Mouse (Mus musculus): ENCODE data around the gene Fyn. TPM values are rescaled to one million over a fixed set of nuclear protein-coding genes. Genes with fewer than 3 reads are reported as not detected.

Fyn gene
- polyA plus RNA-seq, 1 experiment from 2014 or later = 13.5 TPM

- Histone ChIP-seq H3K4me2 (replicated peaks; ENCODE audit: low read depth) (no peak overlapping the region), H3K9ac (ENCODE audit: low read depth, low read length) (no peak overlapping the region), H3K9me3 (ENCODE audit: control insufficient read depth) (no peaks in the 10 kb centered on the region), H3K36me3 (ENCODE audit: control insufficient read depth, insufficient read depth) (no peaks in the 10 kb centered on the region; the same call in 1 of the 2 replicates), H3K27ac (ENCODE audit: low read depth, low read length) (no peak overlapping the region), H3K4me3 (ENCODE audit: low read depth, low read length) (no peak overlapping the region), H3K27me3 (replicated peaks; ENCODE audit: control insufficient read depth, insufficient read depth, low read length) (no peaks in the 10 kb centered on the region), H3K4me1 (replicated peaks; ENCODE audit: control insufficient read depth, insufficient read depth, low read length) (peaks cover 6% of the 10 kb centered on the region; the same call in 1 of the 2 replicates)
- ATAC-seq = no peak
- WGBS = 86% methylated on average over 7 of the region's 7 CpGs
- no peak for TF ChIP-seq CTCF (IDR thresholded peaks at IDR 0.05; ENCODE audit: low read depth)
Measured at GRCm38 (mm10) chr10:39471040-39471713, 102.5 kb downstream of the Fyn start.

GRCm38 (mm10) chr10:39471714-39472531, 103.3 kb downstream of the Fyn start:
- Histone ChIP-seq H3K9me3 (ENCODE audit: control insufficient read depth) (no peaks in the 10 kb centered on the region), H3K4me2 (replicated peaks; ENCODE audit: low read depth) (no peak overlapping the region), H3K36me3 (ENCODE audit: control insufficient read depth, insufficient read depth) (no peaks in the 10 kb centered on the region; the same call in 1 of the 2 replicates), H3K9ac (ENCODE audit: low read depth, low read length) (no peak overlapping the region), H3K4me1 (replicated peaks; ENCODE audit: control insufficient read depth, insufficient read depth, low read length) (peaks cover 6% of the 10 kb centered on the region; the same call in 1 of the 2 replicates), H3K4me3 (ENCODE audit: low read depth, low read length) (no peak overlapping the region), H3K27me3 (replicated peaks; ENCODE audit: control insufficient read depth, insufficient read depth, low read length) (no peaks in the 10 kb centered on the region), H3K27ac (ENCODE audit: low read depth, low read length) (peak overlapping the region; percentile 22; the same call in 1 of the 2 replicates)
- no peak for TF ChIP-seq CTCF (IDR thresholded peaks at IDR 0.05; ENCODE audit: low read depth)
- WGBS = 63% methylated on average over 15 of the region's 15 CpGs
- peak; percentile 66 for ATAC-seq

GRCm38 (mm10) chr10:39472923-39473322, 104.3 kb downstream of the Fyn start:
- 0 out of 2 replicates have a peak, but pooled peaks have one; percentile 22 for ATAC-seq
- H3K27ac ChIP-seq (ENCODE audit: low read depth, low read length) = no peak overlapping the region
- 62% methylated on average over 7 of the region's 7 CpGs for WGBS
- no peak overlapping the region for H3K4me3 ChIP-seq (ENCODE audit: low read depth, low read length)
- TF ChIP-seq CTCF (IDR thresholded peaks at IDR 0.05; ENCODE audit: low read depth) = no peak
- H3K4me2 ChIP-seq (replicated peaks; ENCODE audit: low read depth) = no peak overlapping the region
- no peaks in the 10 kb centered on the region for H3K9me3 ChIP-seq (ENCODE audit: control insufficient read depth)
- H3K4me1 ChIP-seq (replicated peaks; ENCODE audit: control insufficient read depth, insufficient read depth, low read length) = peaks cover 6% of the 10 kb centered on the region; the same call in 1 of the 2 replicates
- no peaks in the 10 kb centered on the region for H3K27me3 ChIP-seq (replicated peaks; ENCODE audit: control insufficient read depth, insufficient read depth, low read length)
- H3K36me3 ChIP-seq (ENCODE audit: control insufficient read depth, insufficient read depth) = no peaks in the 10 kb centered on the region; the same call in 1 of the 2 replicates
- no peak overlapping the region for H3K9ac ChIP-seq (ENCODE audit: low read depth, low read length)

- H3K27ac ChIP-seq (ENCODE audit: low read depth, low read length) = no peak overlapping the region
- H3K4me2 ChIP-seq (replicated peaks; ENCODE audit: low read depth) = no peak overlapping the region
- no peak overlapping the region for H3K9ac ChIP-seq (ENCODE audit: low read depth, low read length)
- TF ChIP-seq CTCF (IDR thresholded peaks at IDR 0.05; ENCODE audit: low read depth) = no peak
- no peaks in the 10 kb centered on the region for H3K4me1 ChIP-seq (replicated peaks; ENCODE audit: control insufficient read depth, insufficient read depth, low read length)
- no peaks in the 10 kb centered on the region for H3K36me3 ChIP-seq (ENCODE audit: control insufficient read depth, insufficient read depth)
- H3K9me3 ChIP-seq (ENCODE audit: control insufficient read depth) = no peaks in the 10 kb centered on the region
- no peak for ATAC-seq
- H3K27me3 ChIP-seq (replicated peaks; ENCODE audit: control insufficient read depth, insufficient read depth, low read length) = no peaks in the 10 kb centered on the region
- 86% methylated on average over 1 of the region's 1 CpGs for WGBS
- no peak overlapping the region for H3K4me3 ChIP-seq (ENCODE audit: low read depth, low read length)
Measured at GRCm38 (mm10) chr10:39479361-39479760, 110.7 kb downstream of the Fyn start.

- Histone ChIP-seq H3K4me2 (replicated peaks; ENCODE audit: low read depth) (no peak overlapping the region), H3K9me3 (ENCODE audit: control insufficient read depth) (no peaks in the 10 kb centered on the region), H3K9ac (ENCODE audit: low read depth, low read length) (no peak overlapping the region), H3K36me3 (ENCODE audit: control insufficient read depth, insufficient read depth) (no peaks in the 10 kb centered on the region), H3K27ac (ENCODE audit: low read depth, low read length) (no peak overlapping the region), H3K4me1 (replicated peaks; ENCODE audit: control insufficient read depth, insufficient read depth, low read length) (no peaks in the 10 kb centered on the region), H3K27me3 (replicated peaks; ENCODE audit: control insufficient read depth, insufficient read depth, low read length) (no peaks in the 10 kb centered on the region), H3K4me3 (ENCODE audit: low read depth, low read length) (no peak overlapping the region)
- no peak for TF ChIP-seq CTCF (IDR thresholded peaks at IDR 0.05; ENCODE audit: low read depth)
- 48% methylated on average over 8 of the region's 8 CpGs for WGBS
- no peak for ATAC-seq
Measured at GRCm38 (mm10) chr10:39484382-39484826, 115.7 kb downstream of the Fyn start.

GRCm38 (mm10) chr10:39484892-39485291, 116.2 kb downstream of the Fyn start:
- H3K36me3 ChIP-seq (ENCODE audit: control insufficient read depth, insufficient read depth) = no peaks in the 10 kb centered on the region
- no peak overlapping the region for H3K4me3 ChIP-seq (ENCODE audit: low read depth, low read length)
- WGBS = 60% methylated on average over 6 of the region's 6 CpGs
- H3K4me2 ChIP-seq (replicated peaks; ENCODE audit: low read depth) = no peak overlapping the region
- H3K27me3 ChIP-seq (replicated peaks; ENCODE audit: control insufficient read depth, insufficient read depth, low read length) = no peaks in the 10 kb centered on the region
- no peak for TF ChIP-seq CTCF (IDR thresholded peaks at IDR 0.05; ENCODE audit: low read depth)
- H3K9ac ChIP-seq (ENCODE audit: low read depth, low read length) = no peak overlapping the region
- H3K27ac ChIP-seq (ENCODE audit: low read depth, low read length) = no peak overlapping the region
- no peak for ATAC-seq
- H3K9me3 ChIP-seq (ENCODE audit: control insufficient read depth) = no peaks in the 10 kb centered on the region
- no peaks in the 10 kb centered on the region for H3K4me1 ChIP-seq (replicated peaks; ENCODE audit: control insufficient read depth, insufficient read depth, low read length)

Data from intestine, postnatal 0 days (tissue).